Mouse (Mus musculus): ENCODE measurements around the gene Tmtc1. TPM values are rescaled to one million over a fixed set of nuclear protein-coding genes. Genes with fewer than 3 reads are reported as not detected.

The Tmtc1 gene
- total RNA-seq, 1 experiment: 5.8 TPM

GRCm38 (mm10) chr6:148193972-148194701 lies 250.1 kb downstream of the Tmtc1 start:
- H3K9ac ChIP-seq (ENCODE audit: insufficient read depth, low read depth, low read length, poor library complexity, severe bottlenecking): no peak overlapping the region
- H3K36me3 ChIP-seq (ENCODE audit: control insufficient read depth, insufficient read depth, low read length, poor library complexity, severe bottlenecking): peaks cover 11% of the 10 kb centered on the region
- TF ChIP-seq ZNF384 (IDR thresholded peaks at IDR 0.05; ENCODE audit: low read depth, low read length): no peak
- TF ChIP-seq CHD2 (IDR thresholded peaks at IDR 0.05; ENCODE audit: low read depth, low read length): no peak
- no peak for TF ChIP-seq MAFK (IDR thresholded peaks at IDR 0.05; ENCODE audit: insufficient read depth, low read depth, low read length)
- no peak for TF ChIP-seq HCFC1 (IDR thresholded peaks at IDR 0.05; ENCODE audit: borderline replicate concordance, insufficient read depth, low read length)
- TF ChIP-seq ZC3H11A (IDR thresholded peaks at IDR 0.05; ENCODE audit: borderline replicate concordance, low read depth, low read length): no peak
- no peak overlapping the region for H3K27ac ChIP-seq (ENCODE audit: insufficient read depth, low read depth, low read length, poor library complexity, severe bottlenecking)
- no peak overlapping the region for H3K4me3 ChIP-seq (ENCODE audit: insufficient read depth in 1 of 2, low read depth in 1 of 2, low read length in 2 of 2, poor library complexity in 1 of 2, severe bottlenecking in 1 of 2)
- in situ Hi-C loops (cut with MboI; ENCODE audit: low sequenced_read_pairs in 2 of 2, unreplicated experiment in 2 of 2): no loop called here
- no peak for DNase-seq (ENCODE audit: low read depth, low spot score)
- H3K4me1 ChIP-seq (ENCODE audit: control insufficient read depth in 2 of 2, insufficient read depth in 2 of 2, low read length in 2 of 2, poor library complexity in 1 of 2): no peaks in the 10 kb centered on the region
- H3K9me3 ChIP-seq (ENCODE audit: control insufficient read depth, insufficient read depth, low read depth, low read length): no peaks in the 10 kb centered on the region

GRCm38 (mm10) chr6:148185694-148186093 lies 258.5 kb downstream of the Tmtc1 start:
- no peak for TF ChIP-seq MAFK (IDR thresholded peaks at IDR 0.05; ENCODE audit: insufficient read depth, low read depth, low read length)
- no peak for TF ChIP-seq HCFC1 (IDR thresholded peaks at IDR 0.05; ENCODE audit: borderline replicate concordance, insufficient read depth, low read length)
- TF ChIP-seq ZNF384 (IDR thresholded peaks at IDR 0.05; ENCODE audit: low read depth, low read length): no peak
- TF ChIP-seq CHD2 (IDR thresholded peaks at IDR 0.05; ENCODE audit: low read depth, low read length): no peak
- TF ChIP-seq ZC3H11A (IDR thresholded peaks at IDR 0.05; ENCODE audit: borderline replicate concordance, low read depth, low read length): no peak
- no peak overlapping the region for H3K4me3 ChIP-seq (ENCODE audit: insufficient read depth in 1 of 2, low read depth in 1 of 2, low read length in 2 of 2, poor library complexity in 1 of 2, severe bottlenecking in 1 of 2)
- H3K27ac ChIP-seq (ENCODE audit: insufficient read depth, low read depth, low read length, poor library complexity, severe bottlenecking): no peak overlapping the region
- peaks cover 22% of the 10 kb centered on the region for H3K36me3 ChIP-seq (ENCODE audit: control insufficient read depth, insufficient read depth, low read length, poor library complexity, severe bottlenecking)
- no peak overlapping the region for H3K9ac ChIP-seq (ENCODE audit: insufficient read depth, low read depth, low read length, poor library complexity, severe bottlenecking)
- H3K4me1 ChIP-seq (ENCODE audit: control insufficient read depth in 2 of 2, insufficient read depth in 2 of 2, low read length in 2 of 2, poor library complexity in 1 of 2): no peaks in the 10 kb centered on the region
- no peaks in the 10 kb centered on the region for H3K9me3 ChIP-seq (ENCODE audit: control insufficient read depth, insufficient read depth, low read depth, low read length)
- no peak for DNase-seq (ENCODE audit: low read depth, low spot score)
- in situ Hi-C loops (cut with MboI; ENCODE audit: low sequenced_read_pairs in 2 of 2, unreplicated experiment in 2 of 2): no loop called here

Other genes with a start within 250 kb of the Tmtc1 start
- 180 and 197 TPM in 2 replicates for gene Ergic2, start 232.0 kb downstream of the Tmtc1 start, total RNA-seq (2012; rRNA removed)

Measured in ES-E14 (cell line).